Mouse (Mus musculus): ENCODE results near the gene Rdm1.

Gene Rdm1

DNA sequence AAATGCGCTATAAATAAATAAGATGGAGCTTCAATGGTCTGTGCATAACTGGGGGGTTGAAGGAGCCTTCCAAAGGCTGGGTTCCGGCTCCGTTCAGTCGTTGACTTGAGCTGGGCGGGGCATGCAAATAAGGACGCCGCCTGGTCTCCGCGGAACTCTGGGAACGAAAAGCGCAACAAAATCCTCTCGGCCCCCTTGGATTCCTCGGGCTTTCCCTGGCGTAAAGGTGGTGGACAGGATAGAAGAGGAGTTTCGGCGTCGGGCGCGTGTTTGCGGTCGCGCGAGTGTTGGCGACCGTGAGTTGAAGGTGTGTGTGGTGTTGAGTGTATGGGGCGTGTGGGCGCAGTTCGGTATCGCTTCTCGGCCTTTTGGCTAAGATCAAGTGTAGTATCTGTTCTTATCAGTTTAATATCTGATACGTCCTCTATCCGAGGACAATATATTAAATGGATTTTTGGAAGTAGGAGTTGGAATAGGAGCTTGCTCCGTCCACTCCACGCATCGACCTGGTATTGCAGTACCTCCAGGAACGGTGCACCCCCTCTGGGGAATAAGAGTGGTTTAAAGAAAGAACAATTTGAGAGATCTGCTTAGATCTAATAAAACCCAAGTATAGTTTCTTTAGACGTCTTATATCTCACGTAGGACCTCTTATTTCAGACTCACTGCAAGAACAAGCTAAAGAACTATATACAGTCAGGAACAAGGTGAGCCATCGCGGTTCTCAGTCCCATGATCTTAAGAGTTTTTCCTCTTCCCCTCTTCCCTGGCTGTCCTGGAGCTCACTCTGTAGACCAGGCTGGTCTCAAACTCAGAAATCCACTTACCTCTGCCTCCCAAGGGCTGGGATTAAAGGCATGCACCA lies 31.1 kb downstream of the Rdm1 start:
- peak; percentile 79 for DNase-seq (ENCODE audit: low spot score)

DNA sequence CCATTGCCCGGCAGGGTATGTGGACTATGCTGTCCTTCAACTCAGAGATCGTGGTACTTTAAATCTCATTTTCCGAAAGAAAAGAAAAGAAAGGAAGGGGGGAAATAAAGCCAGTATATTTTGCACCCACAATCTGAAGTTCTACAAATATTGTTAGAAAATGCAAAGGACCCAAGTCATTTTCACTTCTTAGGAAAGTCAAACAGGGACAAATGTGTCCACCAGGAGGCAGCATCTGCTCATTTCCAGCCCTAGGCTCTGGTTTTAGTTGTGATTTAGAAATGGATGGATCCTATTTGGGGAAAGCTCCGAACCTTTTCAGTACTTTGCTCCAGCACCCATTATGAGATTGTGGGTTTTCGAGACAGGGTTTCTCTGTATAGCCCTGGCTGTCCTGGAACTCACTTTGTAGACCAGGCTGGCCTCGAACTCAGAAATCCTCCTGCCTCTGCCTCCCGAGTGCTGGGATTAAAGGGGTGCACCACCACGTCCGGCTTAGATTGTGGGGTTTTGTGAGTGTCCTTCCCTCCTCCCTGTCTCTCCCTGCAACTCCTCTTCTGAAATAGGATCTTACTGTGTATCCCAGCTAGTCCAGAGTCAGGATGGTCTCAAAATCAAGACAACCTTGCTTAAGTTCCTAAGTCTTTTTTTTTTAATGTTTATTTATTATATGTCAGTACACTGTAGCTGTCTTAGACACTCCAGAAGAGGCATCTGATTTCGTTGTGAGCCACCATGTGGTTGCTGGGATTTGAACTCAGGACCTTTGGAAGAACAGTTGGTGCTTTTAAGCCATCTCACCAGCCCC lies 32.0 kb downstream of the Rdm1 start:
- DNase-seq (ENCODE audit: low spot score), result peak; percentile 68

DNA sequence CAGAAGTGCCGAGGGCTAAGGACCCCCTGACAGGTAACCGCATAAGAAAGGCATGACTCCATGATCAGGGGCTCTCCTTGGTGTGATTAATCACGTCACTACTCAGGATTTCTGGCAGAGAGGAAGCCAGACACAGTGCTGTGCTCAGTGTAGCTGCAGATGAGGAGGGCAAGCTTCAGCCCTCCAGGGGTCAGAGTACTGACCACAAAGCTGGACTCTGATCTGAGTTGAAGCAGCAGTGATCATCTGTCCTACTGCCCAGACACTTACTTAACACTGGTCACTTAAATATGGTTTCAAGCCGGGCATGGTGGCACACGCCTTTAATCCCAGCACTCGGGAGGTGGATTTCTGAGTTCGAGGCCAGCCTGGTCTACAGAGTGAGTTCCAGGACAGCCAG lies 34.2 kb downstream of the Rdm1 start:
- DNase-seq (ENCODE audit: low spot score), result no peak

DNA sequence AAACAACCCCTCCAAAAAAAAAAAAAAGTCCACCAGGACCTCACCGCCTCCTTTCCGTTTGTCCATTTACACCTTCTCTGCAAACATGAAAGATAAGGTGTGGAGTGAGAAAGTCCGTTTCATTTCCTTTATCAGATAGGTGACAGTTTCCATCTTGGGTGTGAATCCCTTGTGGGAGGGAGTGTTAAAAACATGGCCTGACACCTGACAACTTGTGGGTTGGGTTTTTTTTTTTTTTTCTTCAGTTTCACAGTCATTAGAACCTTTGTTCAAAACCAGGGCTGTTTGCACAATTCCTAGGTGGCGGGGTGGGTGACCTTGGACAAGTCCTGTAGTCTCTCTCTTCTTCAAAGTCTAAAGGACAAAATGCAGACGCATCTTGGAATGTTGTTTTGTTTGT lies 34.8 kb downstream of the Rdm1 start:
- DNase-seq (ENCODE audit: low spot score), result no peak

DNA sequence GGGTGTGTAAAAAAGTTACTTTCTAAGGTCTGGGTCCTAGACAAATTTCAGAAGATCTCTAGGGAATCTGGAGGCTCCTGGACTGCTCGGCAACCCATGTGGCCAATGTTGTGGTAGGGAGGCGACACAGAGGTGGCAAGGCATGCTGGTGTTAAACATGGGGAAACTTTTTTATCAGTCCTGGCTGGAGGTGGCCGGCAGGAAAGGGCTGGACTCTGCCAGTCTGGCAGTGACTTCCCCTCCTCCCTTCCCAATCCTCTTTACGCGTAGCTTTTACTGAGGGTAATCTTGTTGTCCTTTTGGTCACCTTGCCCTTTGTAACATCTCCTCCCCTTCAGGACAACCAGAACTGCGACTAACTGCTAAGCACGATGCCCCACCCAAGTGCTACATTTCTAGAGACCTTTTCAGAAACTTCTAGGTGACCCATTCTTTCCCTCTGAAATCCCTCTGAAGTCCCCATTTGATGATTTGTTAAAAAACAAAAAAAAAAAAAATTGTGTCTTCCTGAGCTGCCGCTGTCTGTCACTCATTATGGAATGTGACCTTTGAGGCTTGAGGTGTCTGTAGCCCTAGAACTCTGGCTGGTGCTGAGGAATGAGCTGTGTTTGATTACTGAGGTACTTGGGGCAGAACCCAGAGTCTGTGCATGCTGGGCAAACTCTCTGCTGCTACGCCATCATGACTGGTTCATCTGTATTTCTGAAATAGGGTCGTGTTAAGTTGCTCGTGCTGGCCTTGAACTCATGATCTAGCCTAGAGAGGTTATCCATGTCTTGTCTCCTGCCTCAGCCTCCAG lies 36.4 kb downstream of the Rdm1 start:
- DNase-seq (ENCODE audit: low spot score), result no peak

DNA sequence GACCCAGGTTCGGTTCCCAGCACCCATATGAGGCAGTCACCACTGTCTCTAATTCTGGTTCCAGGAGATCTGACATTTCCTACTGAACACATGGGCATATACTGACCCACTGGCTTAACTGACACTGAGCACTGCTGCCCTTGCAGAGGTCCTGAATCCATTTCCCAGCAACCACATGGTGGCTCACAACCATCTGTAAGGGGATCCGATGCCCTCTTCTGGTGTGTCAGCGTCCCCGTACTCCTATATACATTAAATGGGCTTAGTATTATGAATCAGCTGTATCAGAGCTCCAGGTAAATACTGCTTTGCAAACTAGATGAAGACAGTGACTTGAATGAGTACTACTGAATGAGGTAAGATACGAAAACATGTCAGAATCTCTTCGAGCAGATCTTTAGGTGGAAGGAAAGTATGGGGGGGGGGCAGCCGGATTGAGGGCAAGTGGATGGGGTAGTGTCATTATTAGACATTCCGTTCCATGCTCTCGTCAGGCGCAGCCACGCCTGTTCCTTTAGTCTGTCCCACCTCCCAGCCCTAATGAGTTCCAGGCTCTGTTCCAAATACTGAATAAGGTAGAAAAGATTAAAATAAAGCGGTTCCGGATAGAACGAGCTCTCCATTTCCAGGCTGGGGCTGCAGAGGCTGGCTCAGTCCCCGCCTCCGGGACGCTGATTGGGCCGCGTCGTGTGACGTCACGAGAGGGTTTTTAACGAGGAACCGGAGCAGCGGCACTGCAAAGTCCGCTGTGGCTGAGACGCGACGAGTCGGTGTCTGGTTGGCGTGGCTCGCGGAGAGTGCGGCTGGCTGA lies 38.0 kb downstream of the Rdm1 start, which contains the start of gene Arl4d:
Gene Arl4d (plus strand): TSS at position 717 of the 811 bp plus-strand sequence.
- DNase-seq (ENCODE audit: low spot score), result peak; percentile 93

DNA sequence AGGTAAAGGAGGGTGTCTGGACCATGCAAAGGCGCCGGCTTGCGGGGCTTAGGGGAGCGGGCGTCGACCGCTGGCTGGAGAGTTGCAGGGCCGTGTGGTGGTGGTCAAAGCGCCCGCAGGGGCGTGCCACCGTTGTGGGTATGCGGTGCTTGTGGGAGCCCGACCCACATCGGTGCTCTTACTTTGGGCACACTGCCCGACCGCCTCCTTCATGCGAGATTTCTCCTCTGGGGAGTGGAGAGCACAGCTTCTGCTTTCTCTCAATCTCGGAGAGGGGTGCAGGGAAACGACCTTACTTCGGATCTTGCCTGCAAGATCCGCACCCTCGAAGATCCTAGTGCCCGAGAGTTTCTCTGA lies 38.6 kb downstream of the Rdm1 start:
- DNase-seq (ENCODE audit: low spot score), result no peak

DNA sequence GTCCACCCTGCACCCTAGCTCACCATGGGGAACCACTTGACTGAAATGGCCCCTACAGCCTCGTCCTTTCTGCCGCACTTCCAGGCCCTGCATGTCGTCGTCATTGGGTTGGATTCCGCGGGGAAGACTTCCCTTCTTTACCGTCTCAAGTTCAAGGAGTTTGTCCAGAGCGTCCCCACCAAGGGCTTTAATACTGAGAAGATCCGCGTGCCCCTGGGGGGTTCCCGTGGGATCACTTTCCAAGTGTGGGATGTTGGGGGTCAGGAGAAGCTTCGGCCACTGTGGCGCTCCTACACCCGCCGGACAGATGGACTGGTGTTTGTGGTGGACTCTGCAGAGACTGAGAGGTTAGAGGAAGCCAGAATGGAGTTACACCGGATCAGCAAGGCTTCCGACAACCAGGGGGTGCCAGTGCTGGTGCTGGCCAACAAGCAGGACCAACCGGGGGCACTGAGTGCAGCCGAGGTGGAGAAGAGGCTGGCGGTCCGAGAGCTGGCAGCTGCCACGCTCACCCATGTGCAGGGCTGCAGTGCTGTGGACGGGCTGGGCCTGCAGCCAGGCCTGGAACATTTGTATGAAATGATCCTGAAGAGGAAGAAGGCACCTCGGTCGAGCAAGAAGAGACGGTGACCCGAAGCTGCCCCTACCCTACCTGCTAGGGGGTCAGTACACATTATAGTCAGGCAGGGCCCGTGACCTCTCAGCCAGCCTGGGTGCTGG lies 39.8 kb downstream of the Rdm1 start:
- DNase-seq (ENCODE audit: low spot score), result no peak

DNA sequence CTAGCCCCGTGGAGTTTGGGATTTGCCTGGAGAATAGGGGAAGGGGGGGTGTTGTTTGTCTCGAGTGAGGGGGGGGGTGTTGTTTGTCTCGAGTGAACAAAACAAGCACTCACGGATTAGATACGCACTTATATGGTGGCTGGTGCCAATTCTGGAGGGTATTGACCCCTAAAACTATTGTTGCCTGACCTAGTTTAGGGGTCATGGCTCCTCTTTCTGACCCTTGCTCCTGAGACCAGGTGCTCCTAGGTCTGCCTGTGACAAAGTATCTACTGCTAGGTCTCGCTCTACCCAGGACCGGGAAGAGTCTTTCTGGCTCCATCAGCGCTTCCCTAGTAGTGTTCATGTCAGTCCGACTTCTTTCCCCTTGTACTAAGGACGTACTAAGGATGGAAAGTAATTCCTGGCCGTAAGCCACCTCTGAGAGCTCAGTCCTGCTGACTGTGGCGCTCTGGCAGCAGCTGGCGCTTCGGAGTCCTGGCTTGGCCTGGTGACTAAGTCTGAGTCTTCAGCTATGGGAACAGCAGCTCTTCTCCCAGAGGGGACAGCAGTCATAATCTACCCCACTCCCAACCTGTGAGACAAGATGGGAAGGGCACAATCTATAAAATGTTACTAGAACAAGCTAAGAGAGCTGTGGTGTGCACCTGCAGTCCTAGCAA lies 41.0 kb downstream of the Rdm1 start:
- DNase-seq (ENCODE audit: low spot score), result no peak

DNA sequence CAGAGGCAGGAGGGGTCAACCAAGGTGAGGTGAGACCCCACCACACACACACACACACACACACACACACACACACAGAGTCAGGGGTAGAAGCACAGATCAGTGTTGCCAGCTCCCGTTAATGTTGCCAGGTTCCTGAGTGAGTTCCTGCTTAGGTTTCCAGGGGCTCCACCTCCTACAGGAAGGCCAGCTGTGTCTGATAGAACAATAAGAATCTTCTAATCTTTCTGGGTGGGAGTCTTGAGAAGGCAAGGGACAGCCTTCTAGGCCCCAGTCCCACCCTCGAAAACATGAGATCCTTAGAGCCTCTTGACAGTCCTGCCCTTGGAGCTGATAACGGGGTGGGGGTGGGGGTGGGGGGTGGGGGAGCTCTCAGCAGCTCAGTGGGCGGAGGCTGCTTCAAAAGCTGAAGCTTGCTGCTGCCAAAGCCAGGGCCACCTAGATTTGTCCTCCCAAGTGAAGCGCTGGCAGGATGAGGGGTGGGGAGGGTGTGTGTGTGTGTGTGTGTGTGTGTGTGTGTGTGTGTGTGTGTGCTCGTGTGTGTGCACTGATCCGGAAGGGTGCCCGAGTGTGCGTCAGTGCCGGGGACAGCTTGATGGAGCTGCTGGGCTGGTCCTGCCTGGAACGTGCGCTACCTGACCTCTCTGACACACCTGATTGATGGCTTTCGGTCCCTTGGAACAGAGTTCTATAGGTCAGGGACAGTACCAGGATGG lies 41.7 kb downstream of the Rdm1 start:
- no peak for DNase-seq (ENCODE audit: low spot score)

DNA sequence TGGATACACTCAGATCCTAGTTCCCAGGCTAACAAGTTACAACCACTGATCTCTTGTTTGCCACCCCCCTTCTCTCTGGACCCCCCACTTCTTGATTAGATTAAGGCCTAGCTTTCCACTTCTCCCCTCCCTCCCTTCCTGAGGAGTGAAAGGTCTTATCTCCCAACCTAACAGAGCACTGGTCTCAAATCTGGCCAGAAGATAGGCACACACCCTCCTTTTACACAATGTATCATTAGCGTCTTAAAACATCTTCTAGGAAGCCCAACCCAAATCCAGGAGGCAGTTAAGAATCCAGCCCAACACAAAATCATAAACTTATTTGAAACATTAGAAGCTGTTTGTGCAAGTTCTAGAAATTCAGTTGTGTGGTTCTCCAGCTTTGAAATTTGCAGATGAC lies 43.3 kb downstream of the Rdm1 start:
- DNase-seq (ENCODE audit: low spot score), result no peak

DNA sequence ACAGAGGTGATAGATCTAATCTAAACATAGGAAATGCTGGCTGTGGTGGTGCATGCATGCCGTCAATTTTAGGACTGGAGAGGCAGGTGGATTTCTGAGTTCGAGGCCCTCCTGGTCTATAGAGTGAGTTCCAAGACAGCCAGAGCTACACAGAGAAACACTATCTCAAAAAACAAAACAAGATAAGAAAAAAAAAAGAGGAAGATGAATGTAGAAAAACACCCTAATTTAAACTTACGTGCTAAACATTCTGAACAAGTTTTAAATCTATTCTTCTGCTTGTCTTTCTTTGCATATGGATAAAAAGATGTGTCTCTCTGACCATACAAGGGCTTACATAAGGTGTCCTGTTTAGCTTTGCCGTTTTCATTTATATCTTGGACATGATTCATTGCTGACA lies 44.3 kb downstream of the Rdm1 start:
- no peak for DNase-seq (ENCODE audit: low spot score)

DNA sequence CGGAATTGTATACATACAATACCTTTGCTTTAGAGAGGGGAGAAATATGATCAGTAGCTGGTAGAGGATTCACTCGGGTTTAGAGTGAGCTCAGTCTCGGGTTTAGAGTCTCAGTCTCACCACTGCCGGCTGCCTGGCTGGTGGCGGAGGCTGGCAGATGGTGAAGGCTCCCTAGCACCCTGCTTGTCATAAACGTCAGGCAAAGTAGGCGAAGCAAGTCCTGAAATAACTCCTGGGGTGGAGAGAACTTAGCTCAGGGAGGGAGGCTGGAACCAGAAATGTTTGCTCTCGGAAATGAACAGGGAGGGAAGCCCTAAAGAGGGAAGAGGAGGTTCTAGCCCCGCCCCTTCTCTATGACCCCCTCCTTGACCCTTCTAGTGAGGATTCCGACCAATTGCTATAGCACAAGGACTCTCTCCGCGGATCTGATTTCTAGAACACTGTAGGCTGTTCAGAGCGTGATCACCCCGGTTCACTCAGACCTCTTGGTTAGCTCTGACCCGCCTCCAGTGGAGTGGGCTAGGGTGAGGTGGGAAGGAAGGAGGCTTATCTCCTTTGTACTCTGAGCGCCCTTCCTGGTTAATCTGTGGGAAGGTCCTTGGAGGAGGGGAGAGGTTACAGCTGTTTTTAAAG lies 46.1 kb downstream of the Rdm1 start:
- DNase-seq (ENCODE audit: low spot score), result no peak

DNA sequence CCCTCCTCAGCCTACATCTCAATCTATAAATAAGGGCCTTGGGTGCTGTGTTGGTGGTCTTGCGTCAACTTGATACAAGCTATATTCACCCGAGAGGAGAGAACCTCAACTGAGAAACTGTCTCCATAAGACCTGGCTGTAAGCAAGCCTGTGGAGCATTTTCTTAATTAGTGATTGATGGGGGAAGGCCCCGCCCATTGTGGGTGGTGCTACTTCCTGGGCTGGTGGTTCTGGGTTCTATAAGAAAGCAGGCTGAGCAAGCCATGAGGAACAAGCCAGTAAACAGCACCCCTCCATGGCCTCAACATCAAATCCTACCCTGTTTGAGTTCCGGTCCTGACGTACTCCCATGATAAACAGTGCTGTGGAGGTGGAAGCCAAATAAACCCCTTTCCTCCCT lies 47.1 kb downstream of the Rdm1 start:
- no peak for DNase-seq (ENCODE audit: low spot score)

DNA sequence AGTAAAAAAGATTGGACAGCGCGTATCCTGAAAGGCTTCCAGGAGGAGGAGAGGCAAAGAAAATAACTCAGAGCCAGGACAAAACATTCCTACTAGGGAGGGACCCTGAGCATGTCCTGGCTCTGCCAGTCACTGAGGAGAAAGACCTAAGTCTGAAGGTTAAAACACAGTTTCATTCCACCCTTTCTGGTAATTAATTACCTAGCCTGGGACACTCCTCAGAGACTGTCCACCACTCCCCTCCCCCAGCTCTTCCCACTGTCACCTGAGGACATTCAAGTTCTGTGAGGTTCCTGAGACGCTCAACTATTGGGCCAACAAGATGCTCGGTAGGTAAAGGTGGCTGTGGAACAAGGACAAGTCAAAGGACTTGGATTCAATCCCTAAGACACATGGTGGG lies 48.4 kb downstream of the Rdm1 start:
- DNase-seq (ENCODE audit: low spot score), result no peak

DNA sequence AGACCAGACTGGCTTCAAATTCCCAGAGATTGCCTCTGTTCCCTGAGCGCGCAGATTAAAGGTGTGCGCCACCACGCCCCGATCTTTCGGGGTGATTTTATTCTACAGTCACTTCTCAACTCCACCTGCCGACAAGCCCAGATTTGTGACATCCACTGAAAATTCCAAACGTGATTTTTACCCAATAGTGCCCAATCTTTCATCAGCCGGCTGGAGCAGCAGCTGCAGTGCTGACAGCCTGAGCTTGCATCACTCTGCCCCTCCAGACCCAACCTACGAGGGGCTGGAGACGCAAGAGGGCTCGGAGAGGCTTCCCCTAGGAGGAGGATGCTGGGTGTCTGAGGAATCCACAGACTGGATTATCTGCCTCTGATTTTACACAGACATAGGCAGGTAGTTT lies 50.7 kb downstream of the Rdm1 start:
- DNase-seq (ENCODE audit: low spot score), result no peak

DNA sequence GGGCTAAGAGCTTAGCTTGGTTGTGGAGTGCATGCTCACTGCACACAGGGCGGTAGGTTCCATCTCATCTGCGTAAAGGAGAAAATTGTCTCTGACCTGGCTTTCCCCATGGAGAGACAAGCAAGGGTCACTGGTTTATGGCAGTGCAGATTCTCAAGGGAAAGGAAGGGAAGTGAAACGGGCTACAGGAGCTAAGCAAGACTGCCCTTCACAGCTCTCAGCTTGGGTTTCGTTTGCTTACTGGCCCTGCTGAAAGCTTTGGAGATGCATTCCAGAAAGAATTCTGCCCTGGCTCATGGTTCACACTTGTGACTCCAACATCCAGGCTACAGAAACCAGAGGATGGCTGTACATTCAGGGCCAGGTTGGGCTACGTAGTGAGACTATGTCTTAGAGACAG lies 51.8 kb downstream of the Rdm1 start:
- DNase-seq (ENCODE audit: low spot score), result no peak

DNA sequence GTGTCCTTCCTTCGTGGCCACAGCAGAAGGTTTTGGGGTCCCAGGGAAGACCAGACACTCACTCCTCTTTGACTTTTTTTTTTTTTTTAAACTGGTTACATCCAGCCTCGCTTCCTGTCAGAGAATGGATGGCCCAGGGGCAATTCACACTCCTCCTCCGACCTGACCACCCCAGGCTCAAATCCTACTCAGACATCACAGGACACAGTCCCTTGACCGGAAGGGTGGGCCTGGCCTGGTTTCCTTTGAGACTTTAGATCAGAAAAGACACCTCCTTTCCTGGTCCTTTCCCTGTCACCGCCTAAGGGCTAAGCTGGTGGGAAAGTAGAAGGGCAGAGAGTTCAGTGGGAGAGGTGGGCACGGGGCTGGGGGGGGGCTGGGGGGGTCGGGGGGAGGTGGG lies 52.9 kb downstream of the Rdm1 start:
- DNase-seq (ENCODE audit: low spot score), result no peak

DNA sequence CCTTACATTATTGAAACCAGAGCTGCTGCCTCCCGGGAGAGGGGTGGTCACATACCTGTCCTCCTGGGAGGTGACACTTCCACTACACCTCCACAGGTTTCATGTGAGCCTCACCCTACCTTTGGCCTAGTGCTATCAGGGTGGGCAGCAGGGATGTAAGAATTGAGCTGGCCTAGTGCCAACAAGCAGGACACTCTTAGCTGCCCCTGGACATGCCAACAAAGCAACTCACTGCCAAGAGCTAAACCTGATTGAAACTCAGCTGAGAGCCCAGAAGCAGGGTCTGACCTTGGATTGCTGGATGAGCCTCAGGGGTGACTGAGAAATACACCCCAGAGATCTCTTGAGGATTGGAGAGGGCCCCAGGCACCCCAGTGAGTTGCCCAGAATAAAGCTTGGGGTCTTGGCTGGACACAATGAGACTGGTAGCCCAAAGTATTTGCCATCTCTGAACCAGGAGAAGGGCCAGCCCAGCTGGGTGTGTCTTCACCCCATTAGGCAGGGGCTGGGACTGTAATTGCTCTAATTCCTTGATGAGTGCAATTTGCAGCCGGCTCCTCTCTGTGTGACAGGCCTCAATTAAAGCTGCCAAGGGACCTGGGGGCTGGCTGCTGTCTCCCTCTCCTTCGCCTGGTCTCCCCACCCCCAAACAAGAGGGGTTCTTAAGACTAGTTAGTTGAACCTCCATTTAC lies 53.8 kb downstream of the Rdm1 start:
- DNase-seq (ENCODE audit: low spot score), result no peak

Measured in T-cell, adult 2 months (primary cell).